Mouse (Mus musculus) left cerebral cortex, adult 9 months (tissue): ENCODE results near the gene Ipo13.

Experiments
- DNase-seq, 2 experiments: peaks; one replicate each; pipeline ENCODE4 v3.0.0; 2022; ENCODE audit warnings: low spot score in 2 of 2

Ipo13 gene

GRCm38 (mm10) chr4:117882701-117883691 lies 31.8 kb downstream of the Ipo13 start, which contains the start of gene B4galt2:
Gene B4galt2, minus strand, starts transcription at chr4:117883487.
- peak in 1 of 2 experiments; percentile 55 for DNase-seq

GRCm38 (mm10) chr4:117878703-117879102 lies 36.1 kb downstream of the Ipo13 start:
- no peak for DNase-seq

DNA sequence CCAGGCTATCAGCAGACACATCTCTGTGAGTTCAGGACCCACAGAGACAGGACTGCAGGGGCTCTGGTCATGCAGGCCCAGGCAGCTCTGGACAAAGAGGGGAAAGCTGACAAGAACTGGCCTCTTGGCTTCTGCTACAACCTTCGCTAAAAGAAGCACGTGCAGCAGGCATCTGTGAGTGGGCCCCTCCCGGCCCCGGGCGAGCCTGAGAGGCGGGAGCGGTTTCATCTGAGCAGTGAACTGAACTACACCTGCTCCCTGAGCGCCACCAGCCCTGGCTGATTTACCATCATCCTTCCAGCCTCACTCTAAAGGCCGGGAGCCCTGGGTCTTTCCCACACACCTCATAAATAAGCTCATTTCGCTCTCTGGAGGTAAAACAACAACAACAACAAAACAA lies 36.5 kb downstream of the Ipo13 start:
- DNase-seq, result no peak

GRCm38 (mm10) chr4:117873615-117874014 lies 41.2 kb downstream of the Ipo13 start:
- no peak for DNase-seq

DNA sequence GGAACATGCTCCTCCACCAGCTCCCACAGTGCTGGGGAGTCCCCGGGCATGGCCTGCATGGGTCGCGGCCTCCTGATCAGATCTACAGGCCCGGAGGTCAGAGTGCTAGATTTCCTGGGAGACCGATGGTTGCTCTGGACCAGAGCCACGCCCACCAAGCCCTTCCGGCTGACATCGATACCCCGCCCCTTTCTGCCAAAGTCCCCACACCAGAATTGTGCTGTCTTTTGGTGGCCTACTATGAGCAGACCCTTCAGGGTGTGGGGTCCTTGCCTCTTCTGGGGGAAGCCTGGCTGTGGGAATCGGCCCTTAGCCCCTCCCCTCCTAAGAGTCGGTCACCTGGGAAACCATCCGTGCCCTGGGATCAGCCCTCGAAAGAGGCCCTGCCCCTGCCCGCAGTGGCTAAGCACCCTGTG lies 42.3 kb downstream of the Ipo13 start, which contains the start of gene Ccdc24:
TSS of gene Ccdc24 (minus strand) at position 87 of the 416 bp plus-strand sequence.
- DNase-seq, result no peak

GRCm38 (mm10) chr4:117871787-117872186 lies 43.0 kb downstream of the Ipo13 start:
- DNase-seq, result no peak

DNA sequence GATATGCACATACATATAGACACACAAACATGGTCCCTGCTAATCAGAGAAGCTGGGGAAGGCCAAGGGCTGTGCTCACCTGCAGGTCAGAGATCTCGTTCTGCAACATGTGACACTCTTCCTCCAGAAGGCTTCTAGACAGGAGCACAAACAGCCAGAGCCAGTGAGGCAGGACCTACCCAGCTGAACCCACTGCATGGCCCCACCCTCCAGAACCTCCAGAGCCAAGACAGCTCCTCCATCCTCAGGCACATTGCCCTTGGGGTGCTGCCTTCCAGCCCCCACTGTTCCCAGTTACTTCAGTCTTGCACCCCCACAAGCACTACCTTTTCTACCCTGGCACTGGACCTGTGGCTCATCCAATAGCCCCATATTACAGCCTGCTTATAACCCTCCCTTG lies 44.4 kb downstream of the Ipo13 start:
- DNase-seq, result no peak

GRCm38 (mm10) chr4:117869317-117869716 lies 45.5 kb downstream of the Ipo13 start:
- DNase-seq, result no peak

DNA sequence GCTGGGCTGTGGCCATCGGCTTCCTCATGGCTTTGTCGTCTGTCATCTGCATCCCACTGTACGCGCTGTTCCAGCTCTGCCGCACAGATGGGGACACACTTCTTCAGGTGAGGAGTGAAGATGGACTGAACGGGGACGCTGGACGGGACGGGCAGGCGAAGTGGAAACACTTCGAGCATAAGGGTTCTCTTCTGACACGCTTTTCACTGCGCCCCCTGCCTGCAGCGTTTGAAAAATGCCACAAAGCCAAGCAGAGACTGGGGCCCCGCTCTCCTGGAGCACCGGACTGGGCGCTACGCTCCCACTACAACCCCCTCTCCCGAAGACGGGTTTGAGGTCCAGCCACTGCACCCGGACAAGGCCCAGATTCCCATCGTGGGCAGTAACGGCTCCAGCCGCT lies 47.0 kb downstream of the Ipo13 start:
- no peak for DNase-seq

- DNase-seq, result no peak
These were observed 47.8 kb downstream of the Ipo13 start for GRCm38 (mm10) chr4:117867000-117867399.

- no peak for DNase-seq
These were observed 48.7 kb downstream of the Ipo13 start for GRCm38 (mm10) chr4:117866083-117866482.

DNA sequence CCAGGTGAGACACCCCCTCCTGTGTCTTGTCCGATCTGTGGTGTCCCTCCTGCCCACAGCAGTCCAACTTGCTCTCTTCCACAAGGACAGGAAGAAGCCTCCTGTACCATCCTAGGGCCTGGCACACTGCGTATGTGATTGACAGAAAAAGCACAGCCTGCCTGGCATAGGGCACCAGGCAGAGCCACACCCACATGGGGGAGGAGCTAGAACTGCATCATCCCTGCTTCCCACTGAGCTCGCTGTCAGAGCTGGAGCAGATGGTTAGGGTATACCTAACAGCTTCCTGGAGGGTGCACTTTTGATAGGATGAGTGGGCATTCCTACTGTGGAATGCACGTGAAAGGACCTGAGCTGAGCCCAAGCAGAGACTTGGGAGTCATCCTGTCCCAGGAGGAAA lies 52.0 kb downstream of the Ipo13 start:
- DNase-seq, result peak in 1 of 2 experiments; percentile 69

GRCm38 (mm10) chr4:117860570-117860969 lies 54.2 kb downstream of the Ipo13 start:
- DNase-seq, result no peak

DNA sequence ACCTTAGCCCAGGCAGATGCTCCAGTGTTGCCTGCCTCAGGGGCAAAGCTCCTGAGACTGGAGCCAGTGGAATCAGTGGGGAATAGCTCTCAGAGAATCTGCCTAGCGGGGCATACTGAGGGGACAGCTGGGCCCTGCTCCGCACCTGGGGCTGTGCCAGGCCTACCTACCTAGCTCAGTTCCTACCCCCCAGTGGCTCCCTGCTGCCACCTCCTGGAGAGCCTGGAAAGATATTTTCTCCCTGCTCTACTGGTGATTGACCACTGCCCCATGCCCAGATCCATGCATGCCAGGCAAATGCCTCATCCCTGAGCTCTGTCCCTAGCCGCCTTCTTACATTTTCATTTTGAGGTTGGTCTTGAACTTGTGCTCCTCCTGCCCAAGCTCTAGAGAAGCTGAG lies 56.0 kb downstream of the Ipo13 start:
- peak in 1 of 2 experiments; percentile 57 for DNase-seq

DNA sequence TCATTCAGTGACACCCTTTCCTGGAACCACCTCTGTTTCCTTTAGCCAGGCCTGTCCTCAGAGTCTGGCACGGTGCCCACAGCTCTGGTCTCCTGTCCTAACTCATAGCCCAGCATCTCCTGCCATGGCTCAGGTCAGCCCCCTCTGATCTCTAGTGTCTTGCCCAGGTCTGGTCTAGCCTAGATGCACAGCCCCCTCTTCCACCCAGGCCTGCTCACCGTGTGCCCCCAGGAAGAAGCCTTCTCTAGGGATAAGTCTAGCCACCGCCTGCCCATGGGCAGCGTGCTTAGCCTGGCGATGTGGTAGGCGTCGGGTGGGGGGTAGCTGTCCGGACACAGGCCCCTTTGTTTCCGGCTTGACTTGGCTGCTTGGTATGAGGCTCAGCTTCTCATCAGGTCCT lies 59.7 kb downstream of the Ipo13 start:
- no peak for DNase-seq

DNA sequence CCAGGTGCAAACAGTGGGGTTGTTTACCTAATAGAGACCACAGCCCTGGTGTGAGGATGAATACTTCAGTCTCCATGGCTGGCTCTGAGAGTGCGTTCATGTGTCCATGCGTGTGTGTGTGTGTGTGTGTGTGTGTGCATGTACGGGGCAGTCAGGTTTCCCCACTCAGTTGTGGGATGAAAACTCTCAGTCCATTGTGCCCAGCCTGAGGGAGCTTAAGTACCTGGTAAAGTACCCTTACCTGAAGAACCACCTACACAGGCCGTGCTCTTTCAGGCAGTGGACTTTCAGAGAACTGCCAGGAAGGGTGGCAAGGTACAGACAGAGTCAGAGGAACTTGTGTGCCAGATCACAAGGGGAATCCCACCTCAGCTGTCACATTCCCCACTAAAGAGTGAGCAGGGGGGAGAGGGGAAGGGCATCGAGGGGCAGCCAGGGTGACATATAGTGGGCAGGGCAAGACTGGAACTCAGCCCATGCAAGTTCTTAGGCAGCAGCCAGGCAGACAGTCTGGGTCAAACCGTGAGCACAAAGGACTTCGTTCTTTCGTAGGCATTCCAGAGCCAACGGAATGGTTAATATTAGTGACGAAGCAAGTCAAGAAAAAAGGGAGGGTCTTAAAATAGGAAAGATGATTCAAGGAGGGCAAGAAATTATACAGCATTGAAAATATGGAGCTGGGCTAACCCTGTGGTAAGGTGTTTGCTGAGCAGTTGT lies 62.5 kb downstream of the Ipo13 start:
- no peak for DNase-seq

GRCm38 (mm10) chr4:117850871-117851270 lies 63.9 kb downstream of the Ipo13 start:
- DNase-seq, result no peak

DNA sequence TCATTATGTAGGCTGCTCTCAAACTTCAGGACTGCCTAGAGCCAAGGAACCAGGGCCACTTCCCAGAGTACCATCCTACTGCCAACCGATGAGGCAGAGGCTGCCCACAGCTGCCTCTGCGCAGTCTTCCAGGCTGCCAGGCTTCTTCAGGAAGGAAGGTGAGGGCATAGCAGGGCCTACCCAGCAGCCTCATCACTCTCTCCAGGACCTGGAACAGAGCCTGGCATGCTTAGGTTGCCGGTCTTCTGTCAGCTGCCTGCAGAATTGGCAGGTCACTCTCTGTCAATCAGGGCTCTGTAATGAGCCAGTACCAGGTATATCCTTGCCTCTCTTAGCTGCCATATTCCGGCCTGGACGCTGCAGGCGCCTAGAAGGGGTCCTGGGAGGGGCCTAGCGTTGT lies 64.6 kb downstream of the Ipo13 start:
- DNase-seq, result no peak

DNA sequence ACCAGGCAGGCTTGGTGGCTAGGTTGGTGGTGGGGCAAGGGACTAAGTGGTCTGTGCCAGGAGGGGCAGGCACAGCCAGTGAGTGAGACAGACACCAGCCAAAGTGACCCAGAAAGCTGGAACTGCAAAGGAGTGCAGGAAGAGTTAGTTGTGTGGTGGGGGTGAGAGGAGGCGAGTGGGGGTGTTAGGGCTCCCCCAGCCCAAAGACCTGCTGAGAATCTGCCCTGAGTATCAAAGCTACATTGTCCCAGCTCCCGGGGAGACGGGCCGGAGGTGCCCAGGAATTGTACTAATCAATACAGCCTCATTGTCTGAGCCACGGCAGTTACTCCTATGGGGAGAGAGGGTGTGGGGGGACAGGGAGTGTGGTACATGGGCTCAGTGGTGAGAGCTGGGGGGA lies 65.3 kb downstream of the Ipo13 start:
- no peak for DNase-seq

DNA sequence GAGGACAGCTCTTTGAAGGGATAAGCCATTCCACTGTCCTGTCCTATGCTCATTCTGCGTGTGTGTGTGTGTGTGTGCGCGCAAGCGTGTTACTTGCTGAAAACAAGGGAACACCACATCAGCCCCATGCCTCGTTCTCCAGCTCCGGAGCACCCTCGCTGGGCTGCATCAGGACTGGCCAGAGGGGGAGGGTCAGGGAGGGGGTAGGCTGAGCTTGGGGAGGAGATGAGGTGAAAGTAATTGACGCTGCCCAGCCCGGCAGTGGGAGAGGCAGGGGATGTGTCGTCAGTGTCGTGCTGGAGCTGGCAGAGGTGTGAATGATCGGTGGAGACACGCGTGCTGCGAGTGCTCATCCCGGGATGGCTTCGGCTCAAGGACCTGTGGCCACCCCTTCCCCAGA lies 65.7 kb downstream of the Ipo13 start:
- DNase-seq, result no peak

DNA sequence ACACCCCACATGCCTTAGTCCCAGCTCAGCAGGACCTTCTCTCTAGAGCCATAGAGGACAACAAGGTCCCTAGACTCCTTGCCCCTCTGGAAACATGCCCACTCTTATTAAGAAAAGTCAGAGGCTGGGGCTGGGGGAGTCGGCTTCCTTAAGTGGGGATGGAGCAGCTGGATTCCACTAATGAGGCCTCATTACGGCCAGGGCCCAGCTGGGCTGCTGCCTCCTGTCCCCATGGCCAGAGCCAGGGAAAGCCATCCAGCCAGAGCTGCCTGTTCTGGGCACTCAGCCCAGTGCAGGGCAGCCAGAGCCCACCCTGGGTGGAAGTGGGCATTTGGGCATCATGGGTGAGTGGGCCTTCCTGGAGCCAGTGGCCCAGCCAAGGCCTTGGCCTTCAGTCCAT lies 67.8 kb downstream of the Ipo13 start:
- DNase-seq, result no peak

DNA sequence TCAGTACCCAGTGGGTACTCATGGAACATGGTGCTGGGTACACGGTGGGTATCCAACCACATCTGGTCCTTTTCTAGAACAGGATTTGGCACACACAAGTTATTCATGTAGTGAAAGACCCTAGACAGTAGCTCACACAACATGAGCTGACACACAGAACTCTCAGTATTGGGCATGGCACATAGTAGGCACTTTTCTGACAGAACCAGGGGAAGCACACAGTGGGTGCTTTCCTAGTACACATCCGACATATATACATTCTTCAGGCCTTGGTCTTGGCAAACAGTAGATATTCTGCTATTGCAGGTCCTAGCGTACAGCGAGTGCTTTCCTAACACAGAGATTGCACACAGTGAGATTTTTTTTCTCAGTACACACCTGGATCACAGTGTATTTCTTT lies 68.5 kb downstream of the Ipo13 start:
- DNase-seq, result no peak

- no peak for DNase-seq
These were observed 69.5 kb downstream of the Ipo13 start for GRCm38 (mm10) chr4:117845316-117845715.
